In the genomic region with DNA sequence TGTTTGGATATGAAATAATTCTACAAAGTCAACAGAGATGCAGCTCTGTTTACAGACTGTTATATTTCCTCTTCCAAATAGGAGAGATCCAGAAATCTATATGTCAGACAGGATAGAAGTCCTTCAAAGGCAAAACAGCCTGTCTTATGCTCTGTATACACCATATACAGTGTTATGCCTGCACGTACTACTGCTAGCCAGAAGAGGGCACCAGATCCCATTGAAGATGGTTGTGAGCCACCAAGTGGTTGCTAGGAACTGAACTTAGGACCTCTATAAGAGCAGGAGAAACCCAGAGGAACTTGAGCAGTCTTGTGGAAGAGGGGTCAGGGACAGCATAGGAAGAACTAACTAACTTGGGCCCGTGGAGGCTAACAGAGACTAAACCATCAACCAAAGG, we compare ENCODE assay signal across 12 mouse cellular contexts.
DNase-seq lines count a peak whose midpoint lies in the region; ATAC-seq and TF ChIP-seq lines count a peak whose summit lies in the region.
"Had no signal": no experiment of that assay in that cellular context is flagged by ENCODE, and none has a peak within 500 bp of the region (broad histone marks: within the 10 kb centered on the region; RNA-seq: fewer than 3 reads in every experiment).

No protein-coding gene starts in this region.

- no peak overlapping the region for H3K9ac ChIP-seq in liver, embryonic 14.5 days (replicated peaks)
- no peak overlapping the region for H3K9ac ChIP-seq in liver, embryonic 12.5 days
- H3K9ac ChIP-seq: forebrain, embryonic 13.5 days; liver, embryonic 13.5 days had no signal

- no peaks in the 10 kb centered on the region for H3K4me1 ChIP-seq in liver, embryonic 14.5 days (replicated peaks; ENCODE audit: control insufficient read depth in 2 of 2, insufficient read depth in 2 of 2, low read length in 1 of 2)
- H3K4me1 ChIP-seq in liver, embryonic 12.5 days: no peaks in the 10 kb centered on the region
- H3K4me1 ChIP-seq: forebrain, embryonic 13.5 days; liver, embryonic 13.5 days had no signal

- H3K27ac ChIP-seq in liver, embryonic 14.5 days: no peak overlapping the region
- no peak overlapping the region for H3K27ac ChIP-seq in liver, embryonic 12.5 days
- H3K27ac ChIP-seq: forebrain, embryonic 13.5 days; liver, embryonic 13.5 days had no signal

- intact Hi-C loops in heart, postnatal 10 days (cut with DNase I): no loop called here

- H3K36me3 ChIP-seq in liver, embryonic 14.5 days (replicated peaks; ENCODE audit: control insufficient read depth, insufficient read depth, low read depth): peaks cover 8% of the 10 kb centered on the region
- H3K36me3 ChIP-seq in liver, embryonic 12.5 days: peaks cover 72% of the 10 kb centered on the region

- H3K4me3 ChIP-seq in liver, embryonic 14.5 days (ENCODE audit: insufficient read depth in 1 of 2, low read depth in 2 of 2, low read length in 2 of 2): no peak overlapping the region
- H3K4me3 ChIP-seq in liver, embryonic 12.5 days: no peak overlapping the region
- H3K4me3 ChIP-seq: forebrain, embryonic 13.5 days; liver, embryonic 13.5 days; megakaryocyte, embryonic 14.5 days had no signal

- no peaks in the 10 kb centered on the region for H3K9me3 ChIP-seq in liver, embryonic 14.5 days (ENCODE audit: control insufficient read depth, low read length)
- H3K9me3 ChIP-seq in liver, embryonic 12.5 days (replicated peaks): peaks cover 5% of the 10 kb centered on the region
- H3K9me3 ChIP-seq: forebrain, embryonic 13.5 days had no signal

- 68% methylated on average over 2 of the region's 2 CpGs for WGBS in liver, embryonic 14.5 days (ENCODE audit: insufficient replicate concordance)
- 85% methylated on average over 2 of the region's 2 CpGs for WGBS in liver, embryonic 12.5 days (ENCODE audit: insufficient replicate concordance)

- no peaks in the 10 kb centered on the region for H3K27me3 ChIP-seq in liver, embryonic 14.5 days (ENCODE audit: control insufficient read depth, insufficient read depth, low read length)
- H3K27me3 ChIP-seq in liver, embryonic 12.5 days (replicated peaks): no peaks in the 10 kb centered on the region
- H3K27me3 ChIP-seq: forebrain, embryonic 13.5 days; liver, embryonic 13.5 days; megakaryocyte, embryonic 14.5 days had no signal

- TF ChIP-seq CTCF in liver, embryonic 14.5 days (IDR thresholded peaks at IDR 0.05; ENCODE audit: low read depth): peak; percentile 62

- no peak for TF ChIP-seq EP300 in liver, embryonic 14.5 days (IDR thresholded peaks at IDR 0.05; ENCODE audit: low read depth)

- ATAC-seq in liver, embryonic 14.5 days (ENCODE audit: insufficient read depth): no peak
- no peak for ATAC-seq in liver, embryonic 12.5 days
- ATAC-seq: forebrain, embryonic 13.5 days had no signal

- no peak overlapping the region for H3K4me2 ChIP-seq in liver, embryonic 14.5 days (ENCODE audit: low read depth)
- no peak overlapping the region for H3K4me2 ChIP-seq in liver, embryonic 12.5 days
- H3K4me2 ChIP-seq: forebrain, embryonic 13.5 days; liver, embryonic 13.5 days had no signal

- peak; percentile 5 for DNase-seq in embryo, embryonic 10.5 days (ENCODE audit: low spot score)
- no peak for DNase-seq in embryo, embryonic 11 days
- DNase-seq in liver, embryonic 14.5 days (ENCODE audit: low read depth in 3 of 3, low spot score in 3 of 3): no peak
- peak; percentile 66 for DNase-seq in ES-CJ7 (ENCODE audit: low read depth, low spot score)
- DNase-seq in induced T-regulatory cell, adult 2 months (ENCODE audit: low read depth): peak; percentile 22
- no peak for DNase-seq in heart, postnatal 10 days
- no peak for DNase-seq in MN1 (ENCODE audit: low spot score)
- DNase-seq: liver, embryonic 13.5 days; retina, postnatal 1 day had no signal

Comparison
In these comparisons a context has a peak if more than half of its experiments do, and no peak if none do; other contexts are left out.
1. DNase-seq: peak in embryo, embryonic 10.5 days (single experiment), ES-CJ7 (single experiment) and induced T-regulatory cell, adult 2 months (single experiment); none in embryo, embryonic 11 days (single experiment), liver, embryonic 14.5 days (0 of 3), heart, postnatal 10 days (0 of 2) and MN1 (single experiment).